Comparison of ENCODE assay signal across 8 mouse cellular contexts in genomic region chr14:34502475-34503324, GRCm38 (mm10). TPM values are rescaled to one million over a fixed set of nuclear protein-coding genes. Genes with fewer than 3 reads are reported as not detected.
A peak's percentile ranks its signal among the peaks of the same experiment; 100 is the strongest.
DNase-seq lines count a peak whose midpoint lies in the region; ATAC-seq and TF ChIP-seq lines count a peak whose summit lies in the region.

No protein-coding gene starts in this region.

- peak overlapping the region; percentile 96 for H3K9ac ChIP-seq in heart, embryonic 13.5 days
- H3K9ac ChIP-seq in kidney, postnatal 0 days (ENCODE audit: low read depth, low read length) = peak overlapping the region; percentile 99
- H3K9ac ChIP-seq in liver, adult 2 months (ENCODE audit: low read depth, low read length) = peak overlapping the region; percentile 100
- H3K9ac ChIP-seq in stomach, embryonic 14.5 days (replicated peaks; ENCODE audit: low read depth, low read length) = peak overlapping the region; percentile 98

- DNase-seq in A20 (ENCODE audit: low read depth, low spot score) = peak; percentile 91
- peak; percentile 90 for DNase-seq in kidney, postnatal 0 days (ENCODE audit: low spot score)
- DNase-seq in liver, adult 2 months (ENCODE audit: extremely low read depth, low read depth, low spot score) = peak; percentile 55
- peak; percentile 79 for DNase-seq in naive thymus-derived CD4-positive, alpha-beta T cell, adult 2 months (ENCODE audit: low read depth)

- no peaks in the 10 kb centered on the region for H3K4me1 ChIP-seq in bone marrow, adult 2 months (ENCODE audit: control insufficient read depth, insufficient read depth, low read length)
- peaks cover 6% of the 10 kb centered on the region for H3K4me1 ChIP-seq in embryonic fibroblast, embryonic 13.5 days (ENCODE audit: control insufficient read depth, insufficient read depth, low read length)
- peaks cover 67% of the 10 kb centered on the region for H3K4me1 ChIP-seq in heart, embryonic 13.5 days
- no peaks in the 10 kb centered on the region; the same call in 1 of the 2 replicates for H3K4me1 ChIP-seq in kidney, postnatal 0 days (replicated peaks; ENCODE audit: insufficient read depth, low read length)
- peaks cover 14% of the 10 kb centered on the region for H3K4me1 ChIP-seq in liver, adult 2 months (ENCODE audit: control insufficient read depth, insufficient read depth, low read length)
- peaks cover 19% of the 10 kb centered on the region; the same call in 1 of the 2 replicates for H3K4me1 ChIP-seq in stomach, embryonic 14.5 days (ENCODE audit: control insufficient read depth, insufficient read depth, low read length)

- no peak for TF ChIP-seq CTCF in bone marrow, adult 2 months (IDR thresholded peaks at IDR 0.05; ENCODE audit: control insufficient read depth, insufficient read depth, low read length)
- TF ChIP-seq CTCF in embryonic fibroblast, embryonic 13.5 days (IDR thresholded peaks at IDR 0.05; ENCODE audit: borderline replicate concordance, insufficient read depth, low read length) = no peak
- no peak for TF ChIP-seq CTCF in kidney, postnatal 0 days (IDR thresholded peaks at IDR 0.05; ENCODE audit: low read depth)
- no peak for TF ChIP-seq CTCF in liver, adult 2 months (IDR thresholded peaks at IDR 0.05; ENCODE audit: low read depth, low read length)

- H3K27ac ChIP-seq in bone marrow, adult 2 months (ENCODE audit: control insufficient read depth, insufficient read depth, low read depth, low read length, poor library complexity) = peak overlapping the region; percentile 65; the same call in 1 of the 2 replicates
- peak overlapping the region; percentile 97 for H3K27ac ChIP-seq in embryonic fibroblast, embryonic 13.5 days (ENCODE audit: insufficient read depth, low read length)
- peak overlapping the region; percentile 99 for H3K27ac ChIP-seq in heart, embryonic 13.5 days (replicated peaks)
- H3K27ac ChIP-seq in kidney, postnatal 0 days = peak overlapping the region; percentile 98
- peak overlapping the region; percentile 96 for H3K27ac ChIP-seq in liver, adult 2 months (replicated peaks; ENCODE audit: insufficient read depth, low read depth, low read length)
- H3K27ac ChIP-seq in stomach, embryonic 14.5 days (ENCODE audit: low read length) = peak overlapping the region; percentile 99

- H3K27me3 ChIP-seq in heart, embryonic 13.5 days (replicated peaks) = peaks cover 13% of the 10 kb centered on the region
- H3K27me3 ChIP-seq in kidney, postnatal 0 days (ENCODE audit: insufficient read depth, low read length) = no peaks in the 10 kb centered on the region
- H3K27me3 ChIP-seq in liver, adult 2 months (ENCODE audit: control insufficient read depth, insufficient read depth, low read length) = no peaks in the 10 kb centered on the region
- H3K27me3 ChIP-seq in stomach, embryonic 14.5 days (ENCODE audit: control insufficient read depth, insufficient read depth, low read length) = no peaks in the 10 kb centered on the region

- peak; percentile 75 for ATAC-seq in heart, embryonic 13.5 days (ENCODE audit: extremely low read depth, insufficient number of reproducible peaks, low FRiP score, low TSS enrichment)
- ATAC-seq in kidney, postnatal 0 days (replicated peaks; ENCODE audit: low FRiP score, low read depth) = peak; percentile 90
- ATAC-seq in stomach, embryonic 14.5 days (ENCODE audit: insufficient number of reproducible peaks, insufficient read depth, low FRiP score, low read depth) = peak; percentile 88

- TF ChIP-seq POLR2A in bone marrow, adult 2 months (IDR thresholded peaks at IDR 0.05; ENCODE audit: borderline replicate concordance, control insufficient read depth, low read depth, low read length) = no peak
- TF ChIP-seq POLR2A in embryonic fibroblast, embryonic 13.5 days (IDR thresholded peaks at IDR 0.05; ENCODE audit: low read depth, low read length) = peak; percentile 29
- TF ChIP-seq POLR2A in liver, adult 2 months (IDR thresholded peaks at IDR 0.05; ENCODE audit: extremely low read depth, insufficient read depth, low read length) = 0 out of 2 replicates have a peak, but pooled peaks have one; percentile 29

- no peaks in the 10 kb centered on the region for H3K9me3 ChIP-seq in heart, embryonic 13.5 days
- H3K9me3 ChIP-seq in kidney, postnatal 0 days (replicated peaks; ENCODE audit: low read length) = no peaks in the 10 kb centered on the region
- H3K9me3 ChIP-seq in stomach, embryonic 14.5 days (ENCODE audit: control insufficient read depth, low read depth, low read length) = no peaks in the 10 kb centered on the region

- peak overlapping the region; percentile 51 for H3K4me3 ChIP-seq in bone marrow, adult 2 months (replicated peaks; ENCODE audit: control insufficient read depth, low read depth, low read length)
- H3K4me3 ChIP-seq in embryonic fibroblast, embryonic 13.5 days (ENCODE audit: insufficient read depth, low read length) = peak overlapping the region; percentile 99
- H3K4me3 ChIP-seq in heart, embryonic 13.5 days = peak overlapping the region; percentile 74
- H3K4me3 ChIP-seq in kidney, postnatal 0 days (replicated peaks; ENCODE audit: low read depth, low read length) = peak overlapping the region; percentile 84
- peak overlapping the region; percentile 98 for H3K4me3 ChIP-seq in liver, adult 2 months (ENCODE audit: insufficient read depth, low read depth, low read length)
- H3K4me3 ChIP-seq in stomach, embryonic 14.5 days (ENCODE audit: low read depth, low read length) = peak overlapping the region; percentile 96

- H3K36me3 ChIP-seq in heart, embryonic 13.5 days = no peaks in the 10 kb centered on the region
- H3K36me3 ChIP-seq in kidney, postnatal 0 days (ENCODE audit: insufficient read depth, low read length) = no peaks in the 10 kb centered on the region
- no peaks in the 10 kb centered on the region for H3K36me3 ChIP-seq in liver, adult 2 months (ENCODE audit: control insufficient read depth, insufficient read depth, low read length)
- H3K36me3 ChIP-seq in stomach, embryonic 14.5 days (ENCODE audit: control insufficient read depth, insufficient read depth, low read length) = no peaks in the 10 kb centered on the region

- peak overlapping the region; percentile 78 for H3K4me2 ChIP-seq in heart, embryonic 13.5 days
- H3K4me2 ChIP-seq in kidney, postnatal 0 days (ENCODE audit: low read length) = peak overlapping the region; percentile 63
- peak overlapping the region; percentile 58 for H3K4me2 ChIP-seq in stomach, embryonic 14.5 days (replicated peaks; ENCODE audit: low read depth, low read length)

- peaks cover 22% of the 10 kb centered on the region; the same call in 1 of the 2 replicates for H3K79me2 ChIP-seq in liver, adult 2 months (ENCODE audit: control insufficient read depth, insufficient read depth, low read length)

- WGBS in bone marrow, adult 2 months = 1% methylated on average over 105 of the region's 115 CpGs
- WGBS in heart, embryonic 13.5 days = under 1% methylated on average over 86 of the region's 115 CpGs
- under 1% methylated on average over 85 of the region's 115 CpGs for WGBS in kidney, postnatal 0 days
- under 1% methylated on average over 76 of the region's 115 CpGs for WGBS in liver, adult 2 months
- under 1% methylated on average over 82 of the region's 115 CpGs for WGBS in stomach, embryonic 14.5 days

RNA-seq across cellular contexts. Expression of gene Bmpr1a, which starts 0.4 kb away (rescaled TPM):
- 0.57 and 5.9 TPM in 2 replicates for polyA plus RNA-seq in bone marrow, adult 2 months (2011; ENCODE audit: insufficient read depth, insufficient read length, low replicate concordance, missing spikeins)
- polyA plus RNA-seq in embryonic fibroblast, embryonic 13.5 days (2011; ENCODE audit: insufficient read length, low read depth, missing spikeins) = 116 and 146 TPM in 2 replicates
- 37.1 and 37.4 TPM in 2 replicates for polyA plus RNA-seq in heart, embryonic 13.5 days (2015; fragmentation: Nextera tagmentation; extraction: Ambion mirVana)
- 35.8 and 37.1 TPM in 2 replicates for polyA plus RNA-seq in kidney, postnatal 0 days (2015; fragmentation: Nextera tagmentation; extraction: Ambion mirVana)
- total RNA-seq in liver, adult 2 months (2014; rRNA removed) = 20.4 and 23.7 TPM in 2 replicates
- 4.2 and 4.5 TPM in 2 replicates for polyA plus RNA-seq in liver, adult 2 months (2012; rRNA removed)
- 62.8 and 74.7 TPM in 2 replicates for polyA plus RNA-seq in stomach, embryonic 14.5 days (2014; fragmentation: Nextera tagmentation; extraction: Ambion mirVana)

RNA-seq across cellular contexts. Expression of gene 9230112D13Rik, which starts 19.9 kb away (rescaled TPM):
- polyA plus RNA-seq in bone marrow, adult 2 months (2011; ENCODE audit: insufficient read depth, insufficient read length, low replicate concordance, missing spikeins) = not detected in 2 replicates
- not detected in 2 replicates for polyA plus RNA-seq in embryonic fibroblast, embryonic 13.5 days (2011; ENCODE audit: insufficient read length, low read depth, missing spikeins)
- polyA plus RNA-seq in heart, embryonic 13.5 days (2015; fragmentation: Nextera tagmentation; extraction: Ambion mirVana) = not detected in 2 replicates
- polyA plus RNA-seq in kidney, postnatal 0 days (2015; fragmentation: Nextera tagmentation; extraction: Ambion mirVana) = not detected in 2 replicates
- not detected in 2 replicates for total RNA-seq in liver, adult 2 months (2014; rRNA removed)
- not detected in 2 replicates for polyA plus RNA-seq in liver, adult 2 months (2012; rRNA removed)
- polyA plus RNA-seq in stomach, embryonic 14.5 days (2014; fragmentation: Nextera tagmentation; extraction: Ambion mirVana) = not detected in 2 replicates

Comparison
In these comparisons a context has a peak if more than half of its experiments do, and no peak if none do; other contexts are left out.
1. Peak in every context shown above with its lines: DNase-seq, ATAC-seq, H3K4me3 ChIP-seq and H3K27ac ChIP-seq.